18 mouse cellular contexts compared by ENCODE assay signal in genomic region chr6:108504717-108505116, GRCm38 (mm10).
DNase-seq lines count a peak whose midpoint lies in the region; ATAC-seq and TF ChIP-seq lines count a peak whose summit lies in the region.
"Had no signal": no experiment of that assay in that cellular context is flagged by ENCODE, and none has a peak within 500 bp of the region (broad histone marks: within the 10 kb centered on the region; RNA-seq: fewer than 3 reads in every experiment).

No protein-coding gene starts in this region.

- no peak overlapping the region for H3K4me3 ChIP-seq in layer of hippocampus, adult 2 months
- H3K4me3 ChIP-seq in spleen, adult 2 months (ENCODE audit: extremely low read depth, insufficient read depth, insufficient read length), result no peak overlapping the region
- H3K4me3 ChIP-seq in kidney, embryonic 16.5 days (ENCODE audit: low read length), result no peak overlapping the region
- no peak overlapping the region for H3K4me3 ChIP-seq in forebrain, embryonic 13.5 days
- H3K4me3 ChIP-seq: forebrain, embryonic 12.5 days; kidney, embryonic 15.5 days; limb, embryonic 15.5 days; lung, embryonic 15.5 days had no signal

- peak overlapping the region; percentile 61 for H3K27ac ChIP-seq in layer of hippocampus, adult 2 months
- peak overlapping the region; percentile 60; the same call in 1 of the 2 replicates for H3K27ac ChIP-seq in spleen, adult 2 months (ENCODE audit: insufficient read depth, low read length)
- H3K27ac ChIP-seq in kidney, embryonic 16.5 days (ENCODE audit: low read length), result no peak overlapping the region
- H3K27ac ChIP-seq in forebrain, embryonic 13.5 days, result no peak overlapping the region
- H3K27ac ChIP-seq: forebrain, embryonic 12.5 days; kidney, embryonic 15.5 days; limb, embryonic 15.5 days; lung, embryonic 15.5 days had no signal

- TF ChIP-seq CTCF in layer of hippocampus, adult 2 months (conservative IDR thresholded peaks at IDR 0.05), result no peak
- no peak for TF ChIP-seq CTCF in spleen, adult 2 months (IDR thresholded peaks at IDR 0.05; ENCODE audit: extremely low read depth, insufficient read depth, insufficient read length, insufficient replicate concordance)

- 64% methylated on average over 7 of the region's 7 CpGs for WGBS in spleen, adult 2 months
- 86% methylated on average over 7 of the region's 7 CpGs for WGBS in kidney, embryonic 16.5 days
- 76% methylated on average over 7 of the region's 7 CpGs for WGBS in forebrain, embryonic 13.5 days

- no peak overlapping the region for H3K4me2 ChIP-seq in kidney, embryonic 16.5 days (replicated peaks; ENCODE audit: low read depth, low read length)
- no peak overlapping the region for H3K4me2 ChIP-seq in forebrain, embryonic 13.5 days
- H3K4me2 ChIP-seq: forebrain, embryonic 12.5 days; kidney, embryonic 15.5 days; limb, embryonic 15.5 days; lung, embryonic 15.5 days had no signal

- no peaks in the 10 kb centered on the region for H3K27me3 ChIP-seq in spleen, adult 2 months (ENCODE audit: control insufficient read depth, insufficient read depth, low read length)
- no peaks in the 10 kb centered on the region for H3K27me3 ChIP-seq in kidney, embryonic 16.5 days (ENCODE audit: insufficient read depth, low read length)
- no peaks in the 10 kb centered on the region for H3K27me3 ChIP-seq in forebrain, embryonic 13.5 days
- H3K27me3 ChIP-seq: forebrain, embryonic 12.5 days; kidney, embryonic 15.5 days; limb, embryonic 15.5 days; lung, embryonic 15.5 days had no signal

- DNase-seq in layer of hippocampus, adult 2 months (ENCODE audit: low spot score in 2 of 2), result no peak
- DNase-seq in layer of hippocampus, postnatal 10 days (ENCODE audit: low spot score in 2 of 2), result no peak
- DNase-seq in spleen, adult 2 months (ENCODE audit: low read depth in 1 of 2, low spot score in 2 of 2), result no peak
- DNase-seq in spleen, postnatal 10 days (ENCODE audit: low spot score in 2 of 2), result no peak
- peak; percentile 36 to 86 for DNase-seq in left cerebral cortex, postnatal 25 days (ENCODE audit: low spot score in 2 of 2)
- DNase-seq in cerebellum, adult 8-10 months, result no peak
- DNase-seq: adrenal gland, adult 8-10 months; B cell, adult 2 months; cerebellum, adult 9-10 months; heart, postnatal 36 days; retina, postnatal 1 day had no signal

- H3K36me3 ChIP-seq in spleen, adult 2 months (ENCODE audit: control insufficient read depth, insufficient read depth, low read length), result peaks cover 9% of the 10 kb centered on the region
- H3K36me3 ChIP-seq in kidney, embryonic 16.5 days (ENCODE audit: insufficient read depth, low read length), result peaks cover 25% of the 10 kb centered on the region
- no peaks in the 10 kb centered on the region for H3K36me3 ChIP-seq in forebrain, embryonic 13.5 days (ENCODE audit: poor library complexity, severe bottlenecking)
- H3K36me3 ChIP-seq: forebrain, embryonic 12.5 days had no signal

- intact Hi-C loops in left cerebral cortex, postnatal 25 days (cut with DNase I), result loop anchor here (1.0 to 5.0 kb wide), 5 partner anchors 48 to 208 kb away; partner anchors contain the start of gene Bhlhe40

- H3K9me3 ChIP-seq in kidney, embryonic 16.5 days (ENCODE audit: low read length), result no peaks in the 10 kb centered on the region
- no peaks in the 10 kb centered on the region for H3K9me3 ChIP-seq in forebrain, embryonic 13.5 days (replicated peaks)
- H3K9me3 ChIP-seq: forebrain, embryonic 12.5 days; G1E; kidney, embryonic 15.5 days; limb, embryonic 15.5 days; lung, embryonic 15.5 days had no signal

- no peak for TF ChIP-seq POLR2A in spleen, adult 2 months (IDR thresholded peaks at IDR 0.05; ENCODE audit: low read depth, low read length)

- H3K4me1 ChIP-seq in spleen, adult 2 months (ENCODE audit: control insufficient read depth, insufficient read depth, insufficient read length), result peaks cover 3% of the 10 kb centered on the region; the same call in 1 of the 2 replicates
- peaks cover 8% of the 10 kb centered on the region; the same call in 1 of the 2 replicates for H3K4me1 ChIP-seq in kidney, embryonic 16.5 days (ENCODE audit: insufficient read depth, low read length)
- no peaks in the 10 kb centered on the region for H3K4me1 ChIP-seq in forebrain, embryonic 13.5 days
- H3K4me1 ChIP-seq: forebrain, embryonic 12.5 days; kidney, embryonic 15.5 days; limb, embryonic 15.5 days had no signal

- H3K9ac ChIP-seq in kidney, embryonic 16.5 days (replicated peaks; ENCODE audit: low read length), result no peak overlapping the region
- H3K9ac ChIP-seq in forebrain, embryonic 13.5 days, result no peak overlapping the region
- H3K9ac ChIP-seq: forebrain, embryonic 12.5 days; kidney, embryonic 15.5 days; limb, embryonic 15.5 days; lung, embryonic 15.5 days had no signal

- no peak for ATAC-seq in kidney, embryonic 16.5 days (ENCODE audit: low FRiP score, low TSS enrichment)
- ATAC-seq in forebrain, embryonic 13.5 days, result no peak

Comparison
In these comparisons a context has a peak if more than half of its experiments do, and no peak if none do; other contexts are left out.
1. DNase-seq: peak in left cerebral cortex, postnatal 25 days (2 of 2); none in layer of hippocampus, adult 2 months (0 of 2), layer of hippocampus, postnatal 10 days (0 of 2), spleen, adult 2 months (0 of 2), spleen, postnatal 10 days (0 of 2) and cerebellum, adult 8-10 months (single experiment).
2. H3K27ac ChIP-seq: peak in layer of hippocampus, adult 2 months (single experiment) and spleen, adult 2 months (single experiment); none in kidney, embryonic 16.5 days (single experiment) and forebrain, embryonic 13.5 days (single experiment).